Mouse (Mus musculus): ENCODE data around the gene Clstn1.

Gene Clstn1

GRCm38 (mm10) chr4:149564452-149565407 lies 21.5 kb upstream of the Clstn1 start:
- in situ Hi-C loops (cut with MboI, MseI) = loop anchor here (10.0 kb wide), 1 partner anchor 920 kb away; no protein-coding TSS in a partner anchor

- in situ Hi-C loops (cut with MboI, MseI) = loop anchor here (10.0 kb wide), 1 partner anchor 917 kb away; no protein-coding TSS in a partner anchor
These were observed 18.7 kb upstream of the Clstn1 start for GRCm38 (mm10) chr4:149567432-149568026.

- in situ Hi-C loops (cut with MboI, MseI) = loop anchor here (10.0 kb wide), 1 partner anchor 916 kb away; no protein-coding TSS in a partner anchor
These were observed 17.6 kb upstream of the Clstn1 start for GRCm38 (mm10) chr4:149568622-149569021.

GRCm38 (mm10) chr4:149569781-149570497 lies 16.3 kb upstream of the Clstn1 start:
- in situ Hi-C loops (cut with MboI, MseI) = loop anchor here (5.0 to 10.0 kb wide), 2 partner anchors 915 to 1077 kb away; no protein-coding TSS in a partner anchor

- in situ Hi-C loops (cut with MboI, MseI) = loop anchor here (5.0 kb wide), 1 partner anchor 1077 kb away; no protein-coding TSS in a partner anchor
These were observed 15.8 kb upstream of the Clstn1 start for GRCm38 (mm10) chr4:149570498-149570863.

- in situ Hi-C loops (cut with MboI, MseI) = loop anchor here (5.0 kb wide), 1 partner anchor 1076 kb away; no protein-coding TSS in a partner anchor
These were observed 15.1 kb upstream of the Clstn1 start for GRCm38 (mm10) chr4:149571209-149571608.

- in situ Hi-C loops (cut with MboI, MseI) = loop anchor here (5.0 kb wide), 1 partner anchor 1076 kb away; no protein-coding TSS in a partner anchor
These were observed 14.6 kb upstream of the Clstn1 start for GRCm38 (mm10) chr4:149571651-149572149.

GRCm38 (mm10) chr4:149572446-149572845 lies 13.8 kb upstream of the Clstn1 start:
- in situ Hi-C loops (cut with MboI, MseI) = loop anchor here (5.0 kb wide), 1 partner anchor 1075 kb away; no protein-coding TSS in a partner anchor

GRCm38 (mm10) chr4:149572851-149573250 lies 13.4 kb upstream of the Clstn1 start:
- in situ Hi-C loops (cut with MboI, MseI) = loop anchor here (5.0 kb wide), 1 partner anchor 1074 kb away; no protein-coding TSS in a partner anchor

- in situ Hi-C loops (cut with MboI, MseI) = loop anchor here (5.0 kb wide), 1 partner anchor 1073 kb away; no protein-coding TSS in a partner anchor
These were observed 11.9 kb upstream of the Clstn1 start for GRCm38 (mm10) chr4:149574391-149574821.

GRCm38 (mm10) chr4:149576061-149576460 lies 10.2 kb upstream of the Clstn1 start:
- in situ Hi-C loops (cut with MboI, MseI) = no loop called here

- in situ Hi-C loops (cut with MboI, MseI) = no loop called here
These were observed 9.2 kb upstream of the Clstn1 start for GRCm38 (mm10) chr4:149576993-149577548.

GRCm38 (mm10) chr4:149578085-149578681 lies 8.1 kb upstream of the Clstn1 start:
- in situ Hi-C loops (cut with MboI, MseI) = no loop called here

- in situ Hi-C loops (cut with MboI, MseI) = no loop called here
These were observed 7.4 kb upstream of the Clstn1 start for GRCm38 (mm10) chr4:149578831-149579230.

GRCm38 (mm10) chr4:149585236-149585635 lies 1.0 kb upstream of the Clstn1 start:
- in situ Hi-C loops (cut with MboI, MseI) = no loop called here

GRCm38 (mm10) chr4:149586783-149587595 lies 721 bp downstream of the Clstn1 start:
- in situ Hi-C loops (cut with MboI, MseI) = no loop called here

GRCm38 (mm10) chr4:149587596-149588168 lies 1.4 kb downstream of the Clstn1 start:
- in situ Hi-C loops (cut with MboI, MseI) = no loop called here

- in situ Hi-C loops (cut with MboI, MseI) = no loop called here
These were observed 3.9 kb downstream of the Clstn1 start for GRCm38 (mm10) chr4:149590200-149590599.

GRCm38 (mm10) chr4:149591486-149591885 lies 5.2 kb downstream of the Clstn1 start:
- in situ Hi-C loops (cut with MboI, MseI) = no loop called here

Measured in T-helper 2 cell (primary cell).